Mouse (Mus musculus) midbrain, embryonic 16.5 days (tissue): ENCODE results near the gene Susd3. TPM values are rescaled to one million over a fixed set of nuclear protein-coding genes. Genes with fewer than 3 reads are reported as not detected.

Experiments
- ATAC-seq: fragments of 200-750 bp; cut with Nextera tagmentation; 2 replicates; pipeline ENCODE4 v1.8.0; 2017; ENCODE audit warnings: moderate TSS enrichment
- H3K27ac ChIP-seq: fragments of 300-500 bp; sonication (generic); 2 replicates; pipeline ENCODE4 v1.5.1; 2014; ENCODE audit warnings: mild to moderate bottlenecking, low read length, mixed read lengths
- H3K27me3 ChIP-seq: fragments of 300-500 bp; sonication (generic); 2 replicates; pipeline ENCODE4 v1.6.1; 2014; ENCODE audit warnings: low read depth, low read length, mixed read lengths; ENCODE audit not compliant: control insufficient read depth, insufficient read depth
- H3K36me3 ChIP-seq: fragments of 300-500 bp; sonication (generic); 2 replicates; pipeline ENCODE4 v1.6.1; 2014; ENCODE audit warnings: mild to moderate bottlenecking, low read length, moderate library complexity, mixed read lengths; ENCODE audit not compliant: control insufficient read depth, insufficient read depth
- H3K4me1 ChIP-seq: fragments of 300-500 bp; sonication (generic); 2 replicates; pipeline ENCODE4 v1.6.1; 2014; ENCODE audit warnings: mild to moderate bottlenecking, low read length, mixed read lengths; ENCODE audit not compliant: control insufficient read depth, insufficient read depth
- H3K4me2 ChIP-seq: fragments of 300-500 bp; sonication (generic); 2 replicates; pipeline ENCODE4 v1.6.1; 2014; ENCODE audit warnings: mild to moderate bottlenecking, low read length, mixed read lengths
- H3K4me3 ChIP-seq: fragments of 300-500 bp; sonication (generic); 2 replicates; pipeline ENCODE4 v1.5.1; 2014; ENCODE audit warnings: low read depth, mild to moderate bottlenecking, low read length, moderate library complexity, mixed read lengths
- H3K9ac ChIP-seq: fragments of 300-500 bp; sonication (generic); 2 replicates; pipeline ENCODE4 v1.6.1; 2014; ENCODE audit warnings: low read depth, low read length, mixed read lengths
- H3K9me3 ChIP-seq: fragments of 300-500 bp; sonication (generic); replicated peaks from 2 replicates; pipeline ENCODE4 v1.6.1; 2014; ENCODE audit warnings: mild to moderate bottlenecking, low read length, mixed read lengths; ENCODE audit not compliant: control insufficient read depth, poor library complexity, severe bottlenecking
- WGBS: fragments of 180-500 bp; shearing (Covaris S2); extraction: QIAGEN DNeasy Blood & Tissue Kit; methylation state at CpG from one replicate; pipeline ENCODE4 v1.1.7; 2014; 5-methylcytosine and 5-hydroxymethylcytosine counted together
- polyA plus RNA-seq: library from polyadenylated mRNA; unstranded; fragments of >200 nt; fragmentation: Nextera tagmentation; extraction: Ambion mirVana; gene quantifications from 2 replicates; pipeline ENCODE4 v1.2.1, GENCODE M21; 2015

Susd3 gene
- polyA plus RNA-seq, 1 experiment from 2014 or later: 0.38 TPM

DNA sequence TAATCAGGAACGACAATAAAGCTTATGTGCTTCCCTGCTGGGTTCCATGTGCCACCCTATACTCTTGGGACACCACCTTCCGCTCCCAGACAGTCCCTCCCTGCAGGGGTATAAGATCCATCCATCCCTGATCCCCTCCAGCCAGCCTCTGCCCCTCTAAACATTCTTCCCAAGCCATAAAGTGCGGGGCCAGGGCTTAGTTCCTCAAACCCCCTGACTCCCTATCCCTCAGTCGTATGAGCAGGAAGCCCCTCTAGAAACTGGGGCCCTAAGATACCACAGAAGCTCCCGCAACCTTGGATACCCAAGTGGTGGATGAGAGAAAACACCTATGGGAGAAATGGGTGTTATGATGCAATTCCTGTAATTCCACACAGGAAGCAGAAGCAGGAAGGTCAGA lies 52.3 kb downstream of the Susd3 start:
- Histone ChIP-seq H3K36me3 (no peaks in the 10 kb centered on the region), H3K4me2 (no peak overlapping the region), H3K27me3 (no peaks in the 10 kb centered on the region), H3K4me3 (no peak overlapping the region), H3K9ac (no peak overlapping the region), H3K27ac (no peak overlapping the region), H3K9me3 (no peaks in the 10 kb centered on the region), H3K4me1 (no peaks in the 10 kb centered on the region; the same call in 1 of the 2 replicates)
- 82% methylated on average over 5 of the region's 5 CpGs for WGBS
- ATAC-seq: no peak

- Histone ChIP-seq H3K9ac (no peak overlapping the region), H3K4me2 (no peak overlapping the region), H3K4me3 (no peak overlapping the region), H3K27me3 (no peaks in the 10 kb centered on the region), H3K27ac (no peak overlapping the region), H3K9me3 (no peaks in the 10 kb centered on the region), H3K36me3 (no peaks in the 10 kb centered on the region), H3K4me1 (no peaks in the 10 kb centered on the region; the same call in 1 of the 2 replicates)
- 89% methylated on average over 7 of the region's 7 CpGs for WGBS
- no peak for ATAC-seq
These were observed 52.9 kb downstream of the Susd3 start for GRCm38 (mm10) chr13:49195651-49196050.

DNA sequence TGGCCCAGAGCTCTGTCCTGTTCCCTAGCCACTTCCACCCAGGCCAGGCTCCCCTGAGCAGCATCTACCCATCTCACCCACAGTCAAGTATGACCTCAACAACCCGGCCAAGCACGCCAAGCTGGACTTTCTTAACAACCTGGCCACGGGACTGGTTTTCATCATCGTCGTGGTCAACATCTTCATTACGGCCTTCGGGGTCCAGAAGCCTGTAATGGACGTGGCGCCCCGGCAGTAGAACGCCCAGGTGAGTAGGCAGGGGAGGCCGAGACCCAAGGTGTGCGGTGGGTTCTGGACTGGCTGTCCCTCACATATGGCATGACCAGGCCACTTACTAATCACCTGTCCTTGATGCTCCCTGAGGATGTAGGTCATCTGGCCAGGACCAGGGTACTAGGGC lies 53.7 kb downstream of the Susd3 start:
- Histone ChIP-seq H3K4me2 (no peak overlapping the region), H3K27me3 (no peaks in the 10 kb centered on the region), H3K27ac (no peak overlapping the region), H3K9ac (no peak overlapping the region), H3K4me1 (no peaks in the 10 kb centered on the region; the same call in 1 of the 2 replicates), H3K9me3 (no peaks in the 10 kb centered on the region), H3K36me3 (no peaks in the 10 kb centered on the region), H3K4me3 (no peak overlapping the region)
- ATAC-seq: no peak
- 96% methylated on average over 13 of the region's 13 CpGs for WGBS

DNA sequence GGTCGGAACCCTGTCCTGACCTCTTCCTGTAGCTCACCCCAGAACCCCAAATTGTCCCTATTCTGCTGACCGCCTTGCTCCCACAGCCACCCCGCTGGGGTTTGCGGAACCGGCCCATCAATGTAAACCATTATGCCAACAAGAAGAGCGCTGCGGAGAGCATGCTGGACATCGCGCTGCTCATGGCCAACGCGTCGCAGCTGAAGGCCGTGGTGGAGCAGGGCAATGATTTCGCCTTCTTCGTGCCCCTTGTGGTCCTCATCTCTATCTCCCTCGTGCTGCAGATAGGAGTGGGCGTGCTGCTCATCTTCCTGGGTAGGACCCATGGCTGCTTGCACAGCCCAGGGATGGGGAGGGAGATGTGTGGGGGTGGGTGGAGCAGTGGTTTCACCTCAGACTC lies 54.9 kb downstream of the Susd3 start:
- H3K27me3 ChIP-seq: no peaks in the 10 kb centered on the region
- no peak overlapping the region for H3K4me3 ChIP-seq
- no peaks in the 10 kb centered on the region for H3K9me3 ChIP-seq
- whole genome bisulfite sequencing: 97% methylated on average over 17 of the region's 17 CpGs
- no peak overlapping the region for H3K9ac ChIP-seq
- ATAC-seq: no peak
- no peak overlapping the region for H3K4me2 ChIP-seq
- H3K4me1 ChIP-seq: no peaks in the 10 kb centered on the region; the same call in 1 of the 2 replicates
- H3K36me3 ChIP-seq: no peaks in the 10 kb centered on the region
- no peak overlapping the region for H3K27ac ChIP-seq

DNA sequence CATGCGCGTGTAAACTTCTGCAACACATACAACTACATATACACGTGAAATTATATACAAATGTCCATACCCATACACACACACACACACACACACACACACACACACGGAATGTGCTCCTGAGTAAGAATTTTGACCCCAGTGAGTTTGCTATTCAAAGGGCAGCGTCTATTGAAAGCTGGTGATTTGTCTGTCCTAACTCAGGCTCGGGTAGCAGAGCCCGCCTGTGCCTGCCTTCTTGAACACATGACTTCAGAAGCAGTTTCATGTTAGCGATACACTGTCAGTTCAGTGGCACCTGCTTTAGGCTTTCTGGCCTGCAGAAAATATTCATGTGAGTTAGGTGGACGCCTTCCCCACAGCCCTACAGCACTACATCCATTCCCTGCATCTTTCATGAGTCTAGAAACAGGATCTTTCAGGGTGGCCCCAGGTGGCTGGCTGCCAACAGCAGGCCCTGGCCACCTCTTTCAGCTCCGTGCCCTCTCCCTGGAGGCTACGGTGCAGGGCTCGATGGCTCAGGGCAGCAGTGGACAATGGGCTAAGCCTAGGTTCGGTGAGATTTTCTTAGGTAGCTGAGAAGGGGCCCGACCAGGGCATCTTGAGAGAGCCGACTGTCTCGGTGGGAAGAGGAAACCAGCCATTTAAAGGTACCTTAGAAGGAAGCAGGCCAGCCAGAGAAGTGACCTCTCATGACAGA lies 56.2 kb downstream of the Susd3 start:
- no peak for ATAC-seq
- H3K9me3 ChIP-seq: no peaks in the 10 kb centered on the region
- H3K9ac ChIP-seq: no peak overlapping the region
- H3K4me3 ChIP-seq: no peak overlapping the region
- H3K27ac ChIP-seq: no peak overlapping the region
- H3K27me3 ChIP-seq: no peaks in the 10 kb centered on the region
- H3K4me2 ChIP-seq: no peak overlapping the region
- peaks cover 3% of the 10 kb centered on the region; the same call in 1 of the 2 replicates for H3K4me1 ChIP-seq
- WGBS: 64% methylated on average over 16 of the region's 16 CpGs
- no peaks in the 10 kb centered on the region for H3K36me3 ChIP-seq

GRCm38 (mm10) chr13:49191673-49192035 lies 56.9 kb downstream of the Susd3 start:
- no peak overlapping the region for H3K4me3 ChIP-seq
- WGBS: 60% methylated on average over 5 of the region's 5 CpGs
- no peaks in the 10 kb centered on the region for H3K9me3 ChIP-seq
- H3K27me3 ChIP-seq: no peaks in the 10 kb centered on the region
- H3K4me1 ChIP-seq: peaks cover 5% of the 10 kb centered on the region; the same call in 1 of the 2 replicates
- H3K36me3 ChIP-seq: no peaks in the 10 kb centered on the region
- no peak for ATAC-seq
- no peak overlapping the region for H3K9ac ChIP-seq
- H3K4me2 ChIP-seq: no peak overlapping the region
- no peak overlapping the region for H3K27ac ChIP-seq

DNA sequence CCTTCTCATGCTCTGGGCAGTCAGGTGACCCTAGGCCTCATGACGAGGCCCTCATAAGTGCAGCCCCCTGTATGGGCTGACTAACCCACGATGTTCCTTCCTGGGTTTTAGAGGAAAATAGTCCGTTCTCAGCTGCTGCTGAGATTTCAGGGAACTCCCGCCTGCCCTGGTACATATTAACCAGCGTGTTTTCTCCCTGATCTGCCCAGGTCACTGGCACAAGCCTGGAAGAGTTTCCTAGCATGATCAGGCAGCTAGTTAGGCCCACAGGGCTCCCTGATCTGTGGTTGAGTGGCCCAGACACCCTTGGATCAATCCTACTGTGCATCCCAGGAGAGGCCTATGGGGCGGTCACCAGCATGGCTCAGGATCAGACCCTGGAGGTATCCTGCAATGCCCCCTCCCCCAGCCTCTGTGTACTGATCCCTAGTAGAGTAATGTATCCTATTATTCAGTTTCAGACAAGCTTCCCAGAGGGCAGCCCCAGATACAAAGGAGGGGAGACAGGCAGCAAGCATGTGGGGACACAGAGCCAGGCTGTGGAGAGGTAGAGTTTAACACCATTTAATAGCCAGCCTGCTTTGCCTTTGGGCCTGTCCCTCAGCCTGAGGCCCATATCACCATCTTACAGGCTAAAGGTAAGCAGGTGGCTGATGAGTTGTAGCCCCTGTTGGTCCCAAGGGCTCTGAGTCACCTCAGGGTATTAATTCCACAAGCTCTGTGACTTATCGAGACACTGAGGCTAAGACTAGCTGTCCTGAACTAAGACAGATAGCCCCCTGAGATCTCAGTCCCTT lies 57.4 kb downstream of the Susd3 start:
- H3K4me3 ChIP-seq: no peak overlapping the region
- H3K9me3 ChIP-seq: no peaks in the 10 kb centered on the region
- no peak overlapping the region for H3K4me2 ChIP-seq
- ATAC-seq: no peak
- no peak overlapping the region for H3K27ac ChIP-seq
- H3K4me1 ChIP-seq: peaks cover 5% of the 10 kb centered on the region; the same call in 1 of the 2 replicates
- H3K36me3 ChIP-seq: no peaks in the 10 kb centered on the region
- H3K27me3 ChIP-seq: no peaks in the 10 kb centered on the region
- WGBS: 75% methylated on average over 7 of the region's 7 CpGs
- no peak overlapping the region for H3K9ac ChIP-seq

GRCm38 (mm10) chr13:49189970-49190870 lies 58.3 kb downstream of the Susd3 start:
- WGBS: 78% methylated on average over 12 of the region's 12 CpGs
- H3K4me1 ChIP-seq: peaks cover 5% of the 10 kb centered on the region; the same call in 1 of the 2 replicates
- ATAC-seq: no peak

More at GRCm38 (mm10) chr13:49189970-49190870, 58.3 kb downstream of the Susd3 start:
- Histone ChIP-seq H3K27me3 (no peaks in the 10 kb centered on the region), H3K9ac (no peak overlapping the region), H3K4me3 (no peak overlapping the region), H3K27ac (no peak overlapping the region), H3K9me3 (no peaks in the 10 kb centered on the region), H3K4me2 (no peak overlapping the region), H3K36me3 (no peaks in the 10 kb centered on the region)
